Mouse (Mus musculus) cerebellum, adult 8-10 months (tissue): ENCODE results near the gene Gm3880.
A peak's percentile ranks its signal among the peaks of the same experiment; 100 is the strongest.
"Not testable (repeated sequence)": the region's sequence is repeated elsewhere in the genome, so short reads cannot be mapped to it uniquely, and the experiment has no call there.

ENCODE experiments used
- DNase-seq: peaks from one replicate; pipeline ENCODE4 v3.0.0; 2022

Gene Gm3880

DNA sequence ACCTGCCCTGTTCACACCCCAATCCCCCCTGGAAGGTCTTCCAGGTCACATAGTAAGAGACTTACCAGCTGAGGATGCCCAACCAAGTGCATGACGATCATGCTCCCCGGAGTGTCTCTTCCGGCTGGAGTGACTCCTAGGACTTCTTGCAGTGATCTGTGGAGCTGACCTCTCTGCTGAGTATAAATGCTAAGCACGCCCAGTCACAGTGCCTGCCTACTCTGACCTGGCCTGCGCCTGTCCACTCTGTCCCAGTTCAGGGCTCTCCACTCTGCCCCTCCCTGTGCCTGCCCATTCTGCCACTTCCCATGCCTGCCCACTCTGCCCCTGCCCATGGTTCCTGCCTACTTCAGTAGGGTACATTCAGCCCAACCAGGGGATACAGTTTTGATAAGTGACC is at the start of gene Gm3880:
Gene Gm3880 (minus strand): TSS at position 101 of the 400 bp plus-strand sequence.
- DNase-seq, result not testable (repeated sequence)

- DNase-seq, result not testable (repeated sequence)
Observed at GRCm38 (mm10) chrX:102724226-102724625, 37.5 kb upstream of the Gm3880 start.

GRCm38 (mm10) chrX:102707535-102707934 is 20.8 kb upstream of the Gm3880 start, which contains the start of the genes Gm9112 and Dmrtc1b:
TSS of gene Gm9112 (minus strand) at chrX:102707635.
TSS of gene Dmrtc1b (plus strand) at chrX:102707865.
- DNase-seq, result not testable (repeated sequence)

DNA sequence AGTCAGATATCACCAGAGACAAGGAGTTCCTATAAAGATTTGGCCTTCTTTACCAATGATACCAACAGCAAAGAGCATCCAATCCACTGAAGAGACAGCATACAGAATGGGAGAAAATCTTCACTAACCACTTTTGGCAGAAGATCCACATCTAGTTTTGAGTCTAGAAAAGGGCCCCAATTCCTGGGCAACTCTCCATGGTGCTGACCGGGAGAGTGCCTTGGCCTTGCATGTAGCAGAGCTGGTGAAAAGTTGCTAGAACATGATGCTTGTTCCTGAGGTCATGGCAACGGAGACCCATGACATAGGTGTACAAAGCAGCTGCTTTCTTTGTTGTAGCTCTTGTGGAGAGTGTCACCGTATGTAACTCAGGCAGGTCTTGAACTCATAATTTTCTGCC is 13.9 kb upstream of the Gm3880 start:
- DNase-seq, result not testable (repeated sequence)

GRCm38 (mm10) chrX:102689252-102689651 is 2.5 kb upstream of the Gm3880 start:
- DNase-seq, result peak; percentile 28

GRCm38 (mm10) chrX:102684706-102685105 is 2.1 kb downstream of the Gm3880 start:
- not testable (repeated sequence) for DNase-seq

- no peak for DNase-seq
Observed at GRCm38 (mm10) chrX:102666641-102667040, 20.1 kb downstream of the Gm3880 start.

- no peak for DNase-seq
Observed at GRCm38 (mm10) chrX:102660712-102661111, 26.1 kb downstream of the Gm3880 start.

DNA sequence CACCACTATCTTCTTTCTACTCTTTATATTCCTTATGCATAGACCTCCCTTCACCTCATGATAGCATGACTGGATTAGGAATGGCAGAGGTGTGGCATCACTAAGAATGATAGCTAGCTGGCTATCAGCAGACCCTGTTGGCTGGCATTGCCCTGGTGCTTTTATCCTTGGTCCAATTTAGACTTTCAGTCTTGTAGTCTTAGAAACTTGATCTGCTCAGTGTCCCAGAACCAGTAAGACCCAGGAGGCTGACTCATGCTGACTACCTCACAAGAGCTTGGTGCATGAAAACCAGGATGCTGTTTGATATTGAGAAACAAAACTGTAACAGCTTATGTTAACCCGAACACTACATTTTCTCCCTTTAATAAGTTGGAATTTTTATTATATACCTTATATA is 41.1 kb downstream of the Gm3880 start:
- DNase-seq, result no peak

- DNase-seq, result no peak
Observed at GRCm38 (mm10) chrX:102645146-102645545, 41.6 kb downstream of the Gm3880 start.

DNA sequence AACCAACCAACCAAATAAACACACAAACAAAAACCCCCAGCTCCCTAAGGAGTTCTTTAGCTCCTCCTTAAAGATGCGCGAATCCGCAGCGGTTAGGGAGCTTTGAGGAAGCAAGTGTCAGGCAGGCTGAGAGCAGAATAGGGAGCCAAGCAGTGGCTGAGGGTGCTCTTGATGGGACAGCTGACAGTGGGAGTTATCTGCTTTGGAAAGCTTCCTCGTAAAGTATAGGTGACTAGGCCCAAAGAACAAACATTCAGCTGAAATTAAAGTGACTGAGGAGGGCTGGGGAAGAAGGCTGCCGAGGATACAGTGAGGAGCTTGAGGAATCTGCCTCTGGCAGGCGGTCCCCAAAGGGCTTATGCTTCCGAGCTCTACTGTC is 42.2 kb downstream of the Gm3880 start:
- DNase-seq, result no peak

- peak; percentile 56 for DNase-seq
Observed at GRCm38 (mm10) chrX:102643823-102644572, 42.8 kb downstream of the Gm3880 start, which contains the start of gene Phka1. TSS of gene Phka1 (minus strand) at chrX:102644246.
